Mouse (Mus musculus) lung, postnatal 36 days (tissue): ENCODE measurements around the gene Iqsec1.

ENCODE experiments used
- DNase-seq: peaks from one replicate; pipeline ENCODE4 v3.0.0; 2022; ENCODE audit warnings: mixed read lengths

The Iqsec1 gene

DNA sequence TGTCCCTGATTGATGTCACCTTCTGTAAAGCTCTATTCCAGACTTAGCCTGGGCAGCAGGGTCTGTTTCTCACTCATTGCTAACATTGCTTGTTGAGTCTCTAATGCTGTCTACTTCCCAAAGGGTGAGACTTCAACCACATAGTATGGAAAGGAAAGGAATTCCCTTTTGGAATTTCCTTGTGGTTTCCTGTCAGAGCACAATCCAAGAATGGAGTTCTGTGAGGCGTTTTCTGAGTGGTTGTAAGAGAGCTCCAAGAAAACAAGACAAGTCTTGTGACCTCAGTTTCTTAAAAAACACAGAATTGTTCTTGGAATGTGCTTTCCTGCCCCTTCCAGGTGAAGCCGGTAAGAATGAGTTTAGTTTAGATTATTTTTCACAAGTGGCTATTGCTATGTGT, 37.5 kb downstream of the Iqsec1 start:
- DNase-seq = no peak

GRCm38 (mm10) chr6:90948097-90948496, 40.4 kb downstream of the Iqsec1 start:
- no peak for DNase-seq

- peak; percentile 33 for DNase-seq
These were observed 42.8 kb downstream of the Iqsec1 start for GRCm38 (mm10) chr6:90945560-90946230.

GRCm38 (mm10) chr6:90941257-90941656, 47.2 kb downstream of the Iqsec1 start:
- DNase-seq = no peak

- no peak for DNase-seq
These were observed 54.8 kb downstream of the Iqsec1 start for GRCm38 (mm10) chr6:90933656-90934055.

DNA sequence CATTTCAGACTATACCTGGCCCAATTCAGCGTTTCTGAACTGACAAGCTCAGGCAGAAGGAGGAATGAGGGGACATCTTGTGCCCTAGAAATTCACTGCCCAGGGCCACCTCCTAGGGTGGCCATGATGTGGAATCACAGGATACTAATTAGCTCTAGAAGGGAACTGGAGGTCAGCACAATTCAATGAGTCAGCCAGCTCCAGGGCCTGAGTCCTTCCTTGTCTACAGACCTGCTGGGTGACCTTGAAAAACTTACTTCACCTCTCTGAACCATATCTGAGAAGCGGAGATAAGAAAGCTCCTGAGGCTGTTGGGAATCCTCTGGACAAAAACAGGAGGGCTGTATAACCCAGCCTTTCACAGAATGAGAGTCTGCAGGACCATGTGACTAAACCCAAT, 59.7 kb downstream of the Iqsec1 start:
- no peak for DNase-seq

GRCm38 (mm10) chr6:90925472-90925871, 63.0 kb downstream of the Iqsec1 start:
- peak; percentile 72 for DNase-seq

DNA sequence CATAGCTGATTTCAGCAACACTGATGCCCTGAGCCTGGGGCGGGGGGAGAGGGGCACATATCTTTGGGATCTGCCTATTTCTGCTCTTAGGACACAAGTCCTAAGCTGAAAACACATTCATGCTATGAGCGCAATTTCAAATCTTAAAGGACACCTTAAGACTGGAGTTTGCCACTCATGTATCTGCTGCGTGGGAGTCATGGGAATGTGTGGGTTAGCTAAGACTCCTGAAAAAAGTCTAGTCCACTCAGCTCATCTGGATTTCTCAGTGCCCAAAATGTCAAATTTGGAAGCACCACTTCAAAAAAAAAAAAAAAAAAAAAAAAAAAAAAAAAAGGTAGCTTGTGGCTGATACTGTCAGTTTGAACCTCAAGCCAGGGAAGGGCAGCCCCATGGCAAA, 63.7 kb downstream of the Iqsec1 start:
- DNase-seq = no peak

- DNase-seq = no peak
These were observed 64.1 kb downstream of the Iqsec1 start for GRCm38 (mm10) chr6:90924379-90924778.

DNA sequence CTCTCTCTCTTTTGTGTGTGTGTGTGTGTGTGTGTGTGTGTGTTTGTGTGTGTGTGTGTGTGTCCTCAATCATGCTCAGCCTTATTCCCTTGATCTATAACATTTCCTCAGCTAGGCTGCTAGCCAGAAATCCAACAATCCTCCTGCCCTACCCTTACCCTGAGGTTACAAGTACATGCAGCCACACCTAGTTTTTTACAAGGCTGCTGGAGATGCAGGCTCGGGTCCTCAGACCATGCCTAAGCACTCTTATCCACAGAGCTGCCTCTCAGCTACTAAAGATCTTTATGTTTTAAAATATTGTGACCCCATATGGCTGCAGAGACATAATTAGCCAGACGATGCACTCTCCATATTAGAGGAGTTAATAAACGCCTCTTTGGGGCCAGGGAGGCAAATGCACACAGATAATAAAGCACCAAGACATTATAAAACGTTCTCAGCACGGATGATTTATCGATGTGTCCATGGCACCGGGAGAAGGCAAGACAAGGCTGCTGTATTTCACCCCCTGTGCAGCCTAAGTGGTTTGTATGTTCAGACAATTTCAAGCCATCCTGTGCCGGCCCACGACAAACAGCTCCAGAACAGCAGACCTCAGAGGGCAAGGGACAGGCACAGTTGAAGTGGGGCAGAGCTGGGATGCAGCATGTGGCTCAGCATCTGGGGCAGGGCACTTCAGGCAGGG, 67.1 kb downstream of the Iqsec1 start:
- peak; percentile 3 for DNase-seq

- peak; percentile 8 for DNase-seq
These were observed 67.8 kb downstream of the Iqsec1 start for GRCm38 (mm10) chr6:90920510-90921220.

DNA sequence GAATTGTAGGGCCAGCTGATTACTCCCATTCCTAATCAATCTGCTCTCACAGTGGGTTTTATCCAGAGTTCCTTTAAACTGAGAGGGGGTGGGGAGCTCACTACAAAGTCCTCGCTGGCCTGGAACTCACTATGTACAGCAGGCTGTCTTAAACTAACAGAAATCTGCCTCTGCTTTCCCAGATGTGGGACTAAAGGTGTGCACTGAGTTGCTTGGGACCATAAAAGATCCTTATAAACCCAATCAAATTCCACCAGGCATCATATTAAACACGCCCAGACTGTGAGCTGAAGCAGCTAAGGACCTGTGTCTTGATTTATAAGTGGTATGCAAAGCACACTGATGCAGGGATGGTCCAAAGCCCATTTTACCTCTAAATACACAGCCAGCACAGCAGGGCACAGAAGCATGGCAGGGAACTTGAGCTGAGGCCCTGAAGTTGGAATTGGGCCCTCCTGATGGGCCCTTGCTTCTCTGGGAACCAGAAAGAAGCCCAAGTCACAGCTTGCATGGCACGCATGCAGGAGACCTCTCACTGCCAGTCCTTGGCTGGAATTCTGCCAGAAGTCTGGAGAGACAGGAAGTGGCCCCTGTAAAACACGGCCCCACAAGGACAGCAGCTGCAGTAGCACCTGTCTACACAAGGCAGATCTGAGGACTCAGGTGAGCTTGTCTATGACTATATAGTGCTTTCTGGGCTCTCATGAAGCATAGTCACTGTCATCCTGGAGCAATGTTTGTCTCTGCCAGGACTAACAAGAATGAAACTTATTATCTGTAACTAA, 68.7 kb downstream of the Iqsec1 start:
- DNase-seq = peak; percentile 21

DNA sequence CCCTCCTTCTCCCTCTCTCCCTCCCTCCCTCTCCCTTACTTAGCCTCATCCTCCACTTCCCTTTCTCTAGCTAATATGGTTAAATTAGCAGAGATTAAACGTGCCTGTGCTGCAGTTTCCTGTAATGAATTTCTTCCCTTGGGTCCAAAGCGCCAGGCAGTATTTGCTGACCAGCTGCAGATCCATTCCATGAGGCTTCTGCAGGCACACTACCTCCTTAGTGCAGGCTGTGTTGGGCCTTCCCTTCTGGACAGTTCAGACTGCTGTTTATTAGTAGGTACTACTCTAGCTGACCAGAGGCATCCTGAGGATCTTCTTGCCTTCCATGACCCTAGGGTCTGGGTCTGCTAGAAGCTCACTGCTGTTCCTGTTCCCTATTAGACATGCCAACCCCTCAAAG, 72.9 kb downstream of the Iqsec1 start:
- no peak for DNase-seq

DNA sequence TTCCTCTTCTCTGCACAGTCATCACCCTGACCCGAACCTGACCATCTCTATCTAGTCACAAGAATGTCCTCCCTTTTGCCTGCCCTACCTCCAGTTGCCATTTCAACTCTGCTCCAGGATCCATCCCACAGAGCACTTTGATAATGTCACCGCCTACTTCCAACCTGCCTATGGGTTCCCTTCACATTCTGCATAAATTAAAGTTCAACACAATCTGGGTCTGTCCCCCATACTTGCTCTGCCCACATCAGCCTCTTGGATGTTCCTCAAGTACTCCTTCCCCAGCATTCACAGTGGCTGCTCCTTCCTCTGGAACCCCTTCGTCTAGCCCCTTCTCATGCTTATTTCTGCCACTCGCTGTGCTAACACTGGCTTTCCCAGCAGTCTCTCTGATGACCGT, 74.7 kb downstream of the Iqsec1 start:
- DNase-seq = no peak

GRCm38 (mm10) chr6:90912768-90913167, 75.7 kb downstream of the Iqsec1 start:
- DNase-seq = no peak

DNA sequence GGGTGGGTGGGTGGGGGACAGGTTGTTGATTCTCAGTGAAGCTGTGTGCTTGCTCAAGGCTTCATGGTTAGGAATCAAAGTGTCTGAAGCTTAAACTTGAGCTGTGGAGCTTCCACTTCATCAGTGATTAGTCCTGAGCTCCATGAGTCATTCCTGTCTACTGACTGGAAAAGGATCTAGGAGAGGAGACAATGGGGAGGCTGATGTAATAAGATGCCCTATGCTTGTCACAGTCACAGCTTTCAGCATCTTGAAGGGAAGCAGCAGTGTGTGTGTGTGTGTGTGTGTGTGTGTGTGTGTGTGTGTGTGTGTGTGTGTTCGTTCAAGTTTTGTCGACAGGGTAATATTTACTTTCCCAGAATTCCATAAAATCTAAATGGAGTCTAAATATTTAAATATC, 84.3 kb downstream of the Iqsec1 start:
- DNase-seq = no peak

GRCm38 (mm10) chr6:90900302-90900701, 88.2 kb downstream of the Iqsec1 start:
- DNase-seq = no peak

DNA sequence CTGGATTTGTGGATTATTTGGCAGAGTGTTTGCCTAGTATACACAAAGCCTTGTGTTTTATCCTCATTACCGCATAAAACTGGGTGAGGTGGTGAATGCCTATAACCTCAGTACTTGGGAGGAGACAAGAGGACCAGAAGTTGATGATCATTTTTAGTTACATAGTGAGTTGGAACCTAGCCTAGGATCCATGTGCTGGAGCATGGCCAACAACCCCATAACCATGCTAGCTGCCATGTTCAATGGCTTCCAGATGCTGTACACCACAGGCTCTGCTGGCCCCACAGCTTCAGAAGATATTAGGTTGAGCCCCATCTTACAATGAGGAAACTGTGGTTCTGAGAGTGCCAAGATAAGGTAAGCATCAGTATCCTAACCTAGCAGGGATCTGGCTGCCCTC, 89.2 kb downstream of the Iqsec1 start:
- no peak for DNase-seq

- no peak for DNase-seq
These were observed 90.4 kb downstream of the Iqsec1 start for GRCm38 (mm10) chr6:90898107-90898506.

GRCm38 (mm10) chr6:90892401-90892800, 96.1 kb downstream of the Iqsec1 start:
- no peak for DNase-seq

DNA sequence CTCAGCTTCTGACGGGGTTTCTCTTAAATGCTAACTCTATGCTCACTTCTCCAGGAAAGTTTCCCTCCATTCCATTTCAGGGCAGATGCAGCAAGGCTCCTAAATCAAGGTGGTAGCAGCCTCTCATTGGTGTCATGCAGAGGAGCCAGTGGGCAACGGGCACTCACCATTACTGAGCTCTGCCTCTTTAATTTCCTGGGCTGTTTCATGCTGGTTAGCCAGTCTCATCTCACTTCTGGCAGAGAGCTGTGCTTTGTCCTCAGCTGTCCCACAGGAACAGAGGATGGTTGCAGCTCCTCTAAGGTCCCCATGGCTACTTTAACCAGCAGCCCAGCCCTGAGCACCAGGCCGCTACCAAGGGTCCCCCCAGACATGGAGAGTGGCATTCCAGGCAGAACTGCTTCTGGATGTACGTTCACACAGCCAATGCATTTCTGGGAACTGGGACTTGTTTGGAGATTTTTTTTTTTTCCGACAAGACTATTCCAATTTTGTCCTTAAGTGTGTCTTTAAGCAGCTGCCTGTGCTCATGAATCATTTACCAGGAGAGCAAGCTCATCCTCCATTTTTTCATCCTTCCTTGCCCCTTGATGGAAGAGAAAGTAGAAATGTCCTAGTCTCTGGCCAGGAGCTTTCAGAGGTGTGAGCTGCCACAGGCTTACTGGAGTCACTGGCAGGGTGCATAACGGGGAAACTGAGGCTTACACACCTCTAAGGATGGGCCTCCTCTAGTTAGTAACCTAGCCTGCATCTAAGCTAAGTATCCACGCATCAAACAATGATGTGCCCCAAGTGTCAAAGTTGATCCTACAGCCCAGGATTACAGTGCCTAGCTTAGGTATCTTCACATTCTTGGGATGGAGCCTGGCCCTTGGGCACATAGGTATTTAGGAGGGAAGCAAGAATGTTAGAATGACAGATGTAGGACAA, 98.9 kb downstream of the Iqsec1 start:
- no peak for DNase-seq
